Mouse (Mus musculus) bone marrow macrophage, adult 2 months (primary cell): ENCODE data around the gene Rab11fip4.

Experiments
- CTCF ChIP-seq: IDR thresholded peaks from 2 replicates; pipeline ENCODE4 v1.5.1; 2012; ENCODE audit warnings: low read depth, mild to moderate bottlenecking, low read length, moderate library complexity
- POLR2A ChIP-seq: IDR thresholded peaks from 2 replicates; pipeline ENCODE4 v1.6.1; 2012; ENCODE audit warnings: mild to moderate bottlenecking, low read depth, low read length, borderline replicate concordance

- TF ChIP-seq CTCF: no peak
- TF ChIP-seq POLR2A: no peak
Observed at GRCm38 (mm10) chr11:79636481-79636880, 45.5 kb downstream of the Rab11fip4 start.
